ENCODE assay signal across 20 mouse cellular contexts in the genomic region with DNA sequence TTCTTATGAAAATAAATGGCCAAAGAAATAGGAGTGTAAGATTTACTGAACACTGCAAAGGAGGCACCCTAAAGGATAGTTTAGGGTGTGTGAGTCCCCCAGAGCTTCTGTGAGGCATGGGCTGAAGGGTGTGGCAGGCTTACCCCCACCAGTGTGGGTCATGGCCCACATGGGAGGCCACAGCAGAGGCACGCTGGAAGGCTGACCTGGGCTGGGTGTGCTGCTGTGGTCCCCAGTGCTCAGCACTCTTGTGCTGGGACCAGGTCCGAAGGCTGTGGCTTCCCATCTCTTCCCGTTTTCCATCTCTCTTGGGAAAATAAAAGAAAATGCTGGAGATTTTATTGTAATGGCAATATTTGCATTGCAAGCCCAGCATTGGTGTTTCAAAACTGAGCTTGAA. TPM values are rescaled to one million over a fixed set of nuclear protein-coding genes. Genes with fewer than 3 reads are reported as not detected.
DNase-seq lines count a peak whose midpoint lies in the region; ATAC-seq lines count a peak whose summit lies in the region.
"Had no signal": no experiment of that assay in that cellular context is flagged by ENCODE, and none has a peak within 500 bp of the region (broad histone marks: within the 10 kb centered on the region; RNA-seq: fewer than 3 reads in every experiment).

No protein-coding gene starts in this region.

- no peak overlapping the region for H3K27ac ChIP-seq in limb, embryonic 12.5 days
- H3K27ac ChIP-seq in limb, embryonic 10.5 days: no peak overlapping the region
- H3K27ac ChIP-seq: embryonic facial prominence, embryonic 10.5 days; embryonic facial prominence, embryonic 12.5 days; forebrain, embryonic 13.5 days; forebrain, embryonic 15.5 days had no signal

- DNase-seq in cerebellum, adult 11-12 months: peak; percentile 56
- DNase-seq in cerebellum, adult 18-20 months: no peak
- DNase-seq in cerebellum, adult 9-11 months: peak; percentile 53
- no peak for DNase-seq in limb, embryonic 10.5 days (ENCODE audit: low spot score)
- DNase-seq: adrenal gland, adult 8-10 months; B cell, adult 2 months; forebrain, postnatal 0 days had no signal

- no peak for ATAC-seq in cerebellum, adult (ENCODE audit: insufficient number of reproducible peaks, low FRiP score, low TSS enrichment)
- ATAC-seq in limb, embryonic 12.5 days (ENCODE audit: insufficient number of reproducible peaks, insufficient read depth, low FRiP score, low TSS enrichment, low read depth): no peak
- ATAC-seq: activated CD4-positive, CD25-positive, alpha-beta regulatory T cell, adult 4 months; CD4-positive, CD25-positive, alpha-beta regulatory T cell, adult 4 months; forebrain, embryonic 13.5 days; forebrain, embryonic 15.5 days; forebrain, postnatal 0 days had no signal

- no peaks in the 10 kb centered on the region for H3K9me3 ChIP-seq in limb, embryonic 12.5 days
- H3K9me3 ChIP-seq in limb, embryonic 10.5 days (replicated peaks): no peaks in the 10 kb centered on the region
- H3K9me3 ChIP-seq: embryonic facial prominence, embryonic 10.5 days; embryonic facial prominence, embryonic 12.5 days; forebrain, embryonic 13.5 days; forebrain, embryonic 15.5 days had no signal

- H3K4me3 ChIP-seq in limb, embryonic 12.5 days (replicated peaks): no peak overlapping the region
- no peak overlapping the region for H3K4me3 ChIP-seq in limb, embryonic 10.5 days
- H3K4me3 ChIP-seq: embryonic facial prominence, embryonic 10.5 days; embryonic facial prominence, embryonic 12.5 days; forebrain, embryonic 13.5 days; forebrain, embryonic 15.5 days had no signal

- H3K9ac ChIP-seq in limb, embryonic 12.5 days (replicated peaks): no peak overlapping the region
- H3K9ac ChIP-seq: embryonic facial prominence, embryonic 12.5 days; forebrain, embryonic 13.5 days; forebrain, embryonic 15.5 days; forebrain, postnatal 0 days had no signal

- peaks cover 6% of the 10 kb centered on the region for H3K4me1 ChIP-seq in limb, embryonic 12.5 days (replicated peaks)
- H3K4me1 ChIP-seq in limb, embryonic 10.5 days: no peaks in the 10 kb centered on the region
- H3K4me1 ChIP-seq: embryonic facial prominence, embryonic 10.5 days; embryonic facial prominence, embryonic 12.5 days; forebrain, embryonic 13.5 days; forebrain, embryonic 15.5 days had no signal

- H3K36me3 ChIP-seq in limb, embryonic 12.5 days: no peaks in the 10 kb centered on the region
- H3K36me3 ChIP-seq in limb, embryonic 10.5 days: no peaks in the 10 kb centered on the region
- H3K36me3 ChIP-seq: embryonic facial prominence, embryonic 10.5 days; embryonic facial prominence, embryonic 12.5 days; forebrain, embryonic 15.5 days; G1E had no signal

- WGBS in limb, embryonic 12.5 days: 72% methylated on average over 3 of the region's 3 CpGs
- 79% methylated on average over 3 of the region's 3 CpGs for WGBS in limb, embryonic 10.5 days

- H3K4me2 ChIP-seq in limb, embryonic 12.5 days: peak overlapping the region; percentile 15; the same call in 1 of the 2 replicates
- H3K4me2 ChIP-seq: embryonic facial prominence, embryonic 12.5 days; forebrain, embryonic 13.5 days; forebrain, embryonic 15.5 days had no signal

- peaks cover 10% of the 10 kb centered on the region; the same call in 1 of the 2 replicates for H3K27me3 ChIP-seq in limb, embryonic 12.5 days
- H3K27me3 ChIP-seq in limb, embryonic 10.5 days (ENCODE audit: low read depth, poor library complexity, severe bottlenecking): peaks cover 4% of the 10 kb centered on the region
- H3K27me3 ChIP-seq: forebrain, embryonic 13.5 days; forebrain, embryonic 15.5 days; Patski had no signal

RNA-seq across cellular contexts. Expression of gene Gm17087, which starts 15.1 kb away (rescaled TPM):
- polyA plus RNA-seq in limb, embryonic 12.5 days (2016; fragmentation: Nextera tagmentation; extraction: Ambion mirVana): not detected in 2 replicates
- polyA plus RNA-seq in limb, embryonic 10.5 days (2016; fragmentation: Nextera tagmentation; extraction: Ambion mirVana): not detected in 2 replicates
- polyA plus RNA-seq: cortical plate, adult 2 months; embryonic facial prominence, embryonic 10.5 days; embryonic facial prominence, embryonic 12.5 days; embryonic facial prominence, embryonic 14.5 days; forebrain, embryonic 11.5 days; forebrain, embryonic 13.5 days; forebrain, embryonic 15.5 days; forebrain, postnatal 0 days; G1E had no signal

RNA-seq across cellular contexts. Expression of gene Pde10a, which starts 26.5 kb away (rescaled TPM):
- polyA plus RNA-seq in limb, embryonic 12.5 days (2016; fragmentation: Nextera tagmentation; extraction: Ambion mirVana): 2.4 and 4.4 TPM in 2 replicates
- polyA plus RNA-seq in limb, embryonic 10.5 days (2016; fragmentation: Nextera tagmentation; extraction: Ambion mirVana): 1.6 and 1.9 TPM in 2 replicates
- polyA plus RNA-seq: activated CD4-positive, CD25-positive, alpha-beta regulatory T cell, adult 4 months; G1E had no signal

Comparison
In these comparisons a context has a peak if more than half of its experiments do, and no peak if none do; other contexts are left out.
1. DNase-seq: peak in cerebellum, adult 11-12 months (single experiment) and cerebellum, adult 9-11 months (single experiment); none in cerebellum, adult 18-20 months (0 of 2) and limb, embryonic 10.5 days (single experiment).